Mouse (Mus musculus): ENCODE measurements around the gene Ppp4r1.

Ppp4r1 gene

DNA sequence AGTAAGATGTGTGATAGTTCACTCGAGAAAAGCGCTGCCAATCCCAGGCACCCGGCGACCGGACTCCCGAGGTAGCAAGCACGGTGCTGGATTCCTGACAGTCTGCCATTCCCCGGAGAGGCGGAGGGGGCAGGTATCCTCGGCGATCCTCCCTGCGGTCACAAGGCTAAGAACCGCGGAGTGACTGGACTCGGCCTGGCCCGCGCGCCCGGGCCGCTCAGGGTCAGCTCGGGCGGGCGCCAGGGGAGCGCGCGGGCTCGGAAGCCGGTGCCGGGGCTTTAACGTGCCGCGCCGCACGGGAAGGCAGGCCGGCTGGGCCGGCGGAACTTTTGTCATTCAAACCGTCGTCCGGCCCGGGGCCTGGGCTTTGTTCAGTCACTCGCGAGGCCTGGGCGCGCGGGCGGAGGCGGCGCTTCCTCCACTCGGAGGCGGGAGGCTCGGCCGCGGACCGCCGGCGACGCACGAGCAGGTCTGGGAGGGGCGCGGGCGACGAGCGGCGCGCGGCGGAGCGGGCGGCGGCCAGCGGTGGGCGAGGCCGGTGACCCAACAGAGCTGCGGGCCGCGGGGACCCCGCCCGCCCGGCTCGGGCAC lies at the start of gene Ppp4r1:
Gene Ppp4r1 (plus strand): TSS at position 23 of the 591 bp plus-strand sequence.
- DNase-seq (ENCODE audit: low read depth): peak; percentile 69

DNA sequence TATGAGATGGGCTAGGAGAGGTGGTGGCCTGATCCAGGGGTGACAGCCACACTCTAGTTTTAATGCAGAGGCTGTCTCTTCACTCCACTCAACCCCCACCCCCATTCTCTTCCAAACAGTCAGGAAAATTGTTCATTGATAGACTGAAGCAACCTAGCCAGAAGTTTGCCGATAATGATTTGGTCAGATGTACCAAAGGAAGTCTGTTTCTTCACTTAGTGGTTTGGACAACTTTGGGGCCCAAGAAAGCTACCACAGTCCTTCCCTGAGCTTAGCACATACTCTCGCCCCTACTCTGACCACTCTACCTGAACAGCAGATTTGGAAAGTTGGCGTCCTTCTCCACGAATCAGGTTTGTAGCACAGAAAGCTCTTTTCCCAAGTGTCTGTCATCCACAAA lies 49.7 kb upstream of the Ppp4r1 start:
- peak; percentile 68 for DNase-seq (ENCODE audit: low read depth)

DNA sequence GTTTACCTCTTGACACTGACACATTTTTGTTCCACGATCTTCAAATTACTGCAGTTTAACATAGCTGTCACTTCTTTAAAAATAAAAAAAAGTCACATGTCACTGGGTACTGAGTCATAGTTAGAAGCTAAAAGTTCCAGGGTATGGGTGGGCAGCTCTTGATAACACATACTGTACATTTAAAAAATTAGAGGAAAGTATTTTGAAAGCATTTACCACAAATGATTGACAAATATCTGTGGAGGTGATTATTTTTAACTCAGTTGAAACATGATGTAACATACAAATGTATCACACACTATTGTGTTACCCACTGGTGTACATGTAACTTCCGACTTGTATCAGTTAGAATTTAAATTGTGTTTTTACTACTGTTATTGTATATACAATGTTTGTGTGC lies 47.3 kb upstream of the Ppp4r1 start:
- peak; percentile 82 for DNase-seq (ENCODE audit: low read depth)

GRCm38 (mm10) chr17:65737175-65737574 lies 45.2 kb upstream of the Ppp4r1 start:
- DNase-seq (ENCODE audit: low read depth): peak; percentile 81

DNA sequence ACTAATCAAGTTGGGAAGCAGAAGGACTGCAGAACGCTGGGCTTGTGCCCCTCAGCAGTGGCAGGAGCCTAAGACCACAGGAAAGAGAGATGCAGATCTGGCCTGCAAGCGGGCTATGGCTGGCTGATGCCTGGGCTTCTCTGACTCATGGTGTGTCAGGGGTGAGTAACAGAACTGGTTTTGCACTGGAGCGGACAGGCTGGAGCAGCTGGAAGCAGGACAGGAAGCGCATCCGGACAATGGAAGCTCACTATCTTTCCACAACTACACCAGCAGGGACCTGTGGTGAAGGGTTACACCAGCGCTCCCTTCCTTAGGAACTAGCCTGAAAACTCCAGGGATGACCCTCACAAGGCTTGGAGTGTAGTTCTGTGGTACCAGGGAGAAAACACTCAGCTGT lies 44.8 kb upstream of the Ppp4r1 start:
- DNase-seq (ENCODE audit: low read depth): peak; percentile 96

- peak; percentile 92 for DNase-seq (ENCODE audit: low read depth)
Measured at GRCm38 (mm10) chr17:65739874-65740725, 42.3 kb upstream of the Ppp4r1 start.

GRCm38 (mm10) chr17:65741565-65741964 lies 40.8 kb upstream of the Ppp4r1 start:
- no peak for DNase-seq (ENCODE audit: low read depth)

DNA sequence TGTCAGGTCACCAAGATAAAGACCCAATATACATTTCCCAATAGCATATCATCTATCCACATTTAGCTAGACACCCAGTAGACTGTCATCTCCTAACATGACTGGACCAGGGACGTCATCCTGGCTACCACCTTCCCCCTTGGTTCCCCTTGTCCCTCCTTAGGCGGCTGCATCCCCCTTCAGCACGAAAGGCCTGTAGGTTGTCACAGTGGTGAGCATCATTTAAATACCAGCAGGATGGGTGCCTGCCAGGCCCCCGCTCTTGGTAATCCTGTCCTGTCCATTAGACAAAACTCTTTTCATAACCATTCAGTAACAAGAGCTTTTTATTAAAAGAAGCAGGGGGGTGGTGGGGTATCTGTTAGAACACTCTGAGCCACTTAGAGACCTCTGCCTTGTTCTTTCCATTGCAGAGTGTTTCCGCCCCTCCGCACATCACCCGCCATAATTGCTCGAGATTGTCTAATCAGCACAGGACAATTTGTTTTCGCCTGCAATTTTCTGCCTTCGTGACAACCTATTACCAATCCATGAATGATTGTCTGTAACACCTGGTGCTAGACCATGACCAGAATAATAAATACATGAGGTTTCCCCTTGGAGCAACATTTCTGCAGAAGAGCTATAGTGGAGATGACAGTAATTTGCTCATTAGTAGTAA lies 40.0 kb upstream of the Ppp4r1 start:
- no peak for DNase-seq (ENCODE audit: low read depth)

GRCm38 (mm10) chr17:65742969-65743368 lies 39.4 kb upstream of the Ppp4r1 start:
- DNase-seq (ENCODE audit: low read depth): no peak

DNA sequence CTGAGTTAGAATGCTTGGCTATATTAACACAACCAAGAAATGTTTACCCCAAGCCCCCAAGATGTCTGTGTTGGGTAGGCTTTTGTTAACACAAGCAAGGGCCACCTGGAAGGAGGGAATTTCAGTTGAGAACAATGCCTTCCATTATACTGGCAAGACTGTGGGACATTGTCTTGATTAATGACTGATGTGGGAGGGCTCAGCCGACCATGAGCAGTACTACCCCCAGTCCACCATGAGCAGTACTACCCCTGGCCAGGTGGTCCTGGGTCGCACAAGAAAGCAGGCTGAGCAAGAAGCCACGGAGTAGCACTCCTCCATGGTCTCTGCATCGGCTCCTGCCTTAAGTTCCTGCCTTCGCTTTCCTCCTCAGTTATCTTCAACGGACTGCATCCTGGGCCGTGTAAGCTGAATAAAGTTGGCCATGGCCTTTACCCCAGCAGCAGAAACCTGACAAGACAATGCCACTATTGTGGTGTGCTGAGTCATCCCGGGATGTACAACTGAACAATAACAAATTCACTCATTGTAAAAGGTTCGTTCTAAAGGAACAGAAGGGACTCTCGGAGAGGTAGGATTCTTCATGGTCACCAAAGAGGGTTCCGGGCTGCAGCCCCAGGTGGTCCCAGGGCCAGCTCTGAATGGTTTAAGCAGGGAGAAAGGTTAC lies 38.6 kb upstream of the Ppp4r1 start:
- no peak for DNase-seq (ENCODE audit: low read depth)

GRCm38 (mm10) chr17:65746314-65746713 lies 36.1 kb upstream of the Ppp4r1 start:
- DNase-seq (ENCODE audit: low read depth): no peak

DNA sequence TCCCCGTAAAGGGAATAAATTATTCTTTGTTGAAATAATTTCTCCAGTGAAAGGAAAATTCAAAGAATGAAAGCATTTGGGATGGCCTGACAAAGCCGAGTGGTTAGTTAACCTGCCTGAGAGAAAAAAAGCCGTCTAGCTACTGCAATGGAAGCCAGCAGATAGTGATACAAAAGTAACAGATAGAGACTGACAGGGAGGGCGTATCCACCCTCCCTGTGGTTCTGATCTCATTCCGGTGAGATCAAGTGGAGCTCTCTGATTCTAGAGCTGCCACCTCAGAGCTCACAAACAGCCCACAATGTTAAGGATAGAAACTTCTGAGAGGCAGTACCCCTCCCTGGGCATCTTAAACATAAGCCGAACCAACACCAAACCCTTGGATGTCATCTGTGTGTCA lies 33.4 kb upstream of the Ppp4r1 start:
- no peak for DNase-seq (ENCODE audit: low read depth)

GRCm38 (mm10) chr17:65749803-65750202 lies 32.6 kb upstream of the Ppp4r1 start:
- no peak for DNase-seq (ENCODE audit: low read depth)

GRCm38 (mm10) chr17:65750301-65750700 lies 32.1 kb upstream of the Ppp4r1 start:
- no peak for DNase-seq (ENCODE audit: low read depth)

GRCm38 (mm10) chr17:65753130-65753529 lies 29.2 kb upstream of the Ppp4r1 start:
- DNase-seq (ENCODE audit: low read depth): no peak

GRCm38 (mm10) chr17:65755857-65756256 lies 26.5 kb upstream of the Ppp4r1 start:
- DNase-seq (ENCODE audit: low read depth): no peak

DNA sequence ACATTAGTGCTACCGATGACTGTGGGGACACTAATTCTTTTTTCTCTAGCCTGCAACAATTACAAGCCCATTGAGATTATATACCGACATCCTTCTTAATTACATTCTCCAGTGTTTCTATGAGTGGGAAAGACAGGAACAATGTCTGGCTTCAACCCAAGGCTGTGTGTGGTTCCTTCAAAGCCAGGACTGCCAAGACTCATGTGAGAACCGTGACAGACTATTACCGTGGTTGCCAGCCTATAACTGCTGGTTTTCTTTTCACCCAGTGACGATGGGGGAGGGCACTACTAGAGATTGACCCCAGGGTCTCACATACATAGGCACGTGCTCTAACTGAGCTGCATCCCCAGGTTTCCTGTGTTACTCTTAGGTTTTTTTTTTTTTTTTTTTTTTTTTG lies 25.2 kb upstream of the Ppp4r1 start:
- no peak for DNase-seq (ENCODE audit: low read depth)

GRCm38 (mm10) chr17:65763221-65763620 lies 19.2 kb upstream of the Ppp4r1 start:
- no peak for DNase-seq (ENCODE audit: low read depth)

DNA sequence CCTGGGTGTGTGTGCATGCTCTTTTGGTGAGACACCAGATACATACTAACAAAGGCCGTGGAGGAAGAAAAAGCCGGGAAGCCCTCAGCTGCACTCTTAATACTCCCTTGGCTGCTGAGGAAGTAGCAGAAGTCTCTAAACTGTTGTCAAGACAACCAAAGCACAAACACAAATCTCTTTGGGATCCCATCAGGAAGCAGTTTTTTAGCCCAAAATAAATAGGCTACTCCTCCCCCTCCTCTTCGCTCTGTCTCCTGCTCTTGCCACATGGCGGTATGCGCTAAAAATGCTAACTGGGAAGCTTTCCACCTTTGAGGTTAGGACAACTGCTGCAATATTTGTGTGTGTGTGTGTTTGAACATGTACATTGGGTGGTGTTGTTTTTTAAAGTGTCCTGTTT lies 13.9 kb upstream of the Ppp4r1 start:
- DNase-seq (ENCODE audit: low read depth): no peak

DNA sequence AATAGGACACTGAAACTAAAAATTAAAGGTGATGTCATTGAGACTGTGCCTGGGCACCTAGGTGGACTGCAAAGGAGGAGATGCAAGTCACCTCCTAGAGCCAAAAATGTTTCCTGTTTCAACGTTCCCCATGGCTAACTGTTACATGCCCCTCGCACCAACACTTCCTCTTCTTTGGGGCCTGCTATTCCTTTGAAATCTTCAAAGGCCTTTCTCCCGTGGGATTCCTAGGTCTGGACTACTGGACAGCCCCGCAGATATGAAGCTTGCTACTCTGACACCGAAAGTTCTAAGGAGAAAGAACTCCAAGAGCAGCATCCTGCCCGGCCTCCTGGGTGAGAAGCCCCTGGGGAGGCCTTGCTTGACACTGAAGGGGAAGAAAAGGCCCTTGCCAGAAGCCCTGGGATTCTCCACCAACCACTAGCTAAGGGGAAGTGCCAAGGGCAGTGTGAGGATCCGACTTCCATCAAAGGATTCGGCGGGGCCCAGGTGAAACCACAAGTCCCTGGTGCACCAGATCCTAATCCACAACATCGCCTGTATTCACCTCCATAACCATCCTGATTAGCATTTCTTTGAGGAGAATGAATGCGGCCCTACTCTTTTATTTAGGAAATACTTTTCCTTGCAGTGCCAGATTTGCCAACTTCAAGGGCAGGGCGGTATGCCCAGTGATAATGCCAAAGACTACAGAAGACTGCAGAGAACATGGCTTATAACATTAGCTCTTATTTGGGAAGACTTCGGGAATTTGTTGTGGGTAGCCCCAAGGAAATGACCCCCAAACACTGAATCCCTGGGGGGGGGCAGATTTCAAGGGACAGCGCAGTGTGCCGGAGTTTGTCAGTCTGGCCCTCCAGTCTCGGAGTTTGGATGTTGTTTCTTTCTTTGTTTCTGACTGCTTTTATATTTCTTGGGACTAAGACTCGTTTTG lies 11.1 kb upstream of the Ppp4r1 start:
- DNase-seq (ENCODE audit: low read depth): peak; percentile 64
